Mouse (Mus musculus) A20 (cell line): Measurements from ENCODE around the gene Vamp5.

ENCODE experiments used
- DNase-seq: peaks from one replicate; pipeline ENCODE4 v3.0.0-alpha.2; 2011; ENCODE audit warnings: low read depth, low spot score

Gene Vamp5

GRCm38 (mm10) chr6:72389941-72390771 is 9.9 kb upstream of the Vamp5 start, which contains the start of gene Vamp8:
TSS of gene Vamp8 (minus strand) at chr6:72390703.
- peak; percentile 64 for DNase-seq

DNA sequence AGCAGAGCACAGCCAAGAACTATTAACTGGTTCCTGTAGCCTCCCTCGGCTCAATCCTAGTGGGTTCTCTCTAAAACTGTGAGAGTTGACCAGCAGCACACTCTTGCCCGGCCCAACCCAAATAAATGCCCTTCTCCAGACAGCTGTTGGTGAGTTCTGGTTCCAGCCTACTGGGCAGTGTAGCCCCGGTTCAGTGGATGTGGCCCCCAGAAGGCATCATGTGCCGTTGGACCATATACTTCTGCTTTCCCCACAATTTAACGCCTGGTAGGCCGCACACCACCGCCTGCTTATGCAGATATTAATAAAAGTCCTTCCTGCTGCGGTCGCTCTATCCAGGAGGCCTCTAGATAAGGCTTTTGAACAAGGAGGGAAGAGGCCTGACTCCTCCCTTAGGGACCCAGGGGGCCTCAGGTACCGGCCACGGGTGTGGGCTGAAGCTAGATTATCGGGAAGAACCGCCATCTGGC is 9.2 kb upstream of the Vamp5 start:
- DNase-seq: peak; percentile 66

- DNase-seq: no peak
Measured at GRCm38 (mm10) chr6:72388791-72389329, 8.6 kb upstream of the Vamp5 start.

GRCm38 (mm10) chr6:72388266-72388665 is 8.0 kb upstream of the Vamp5 start:
- DNase-seq: no peak

DNA sequence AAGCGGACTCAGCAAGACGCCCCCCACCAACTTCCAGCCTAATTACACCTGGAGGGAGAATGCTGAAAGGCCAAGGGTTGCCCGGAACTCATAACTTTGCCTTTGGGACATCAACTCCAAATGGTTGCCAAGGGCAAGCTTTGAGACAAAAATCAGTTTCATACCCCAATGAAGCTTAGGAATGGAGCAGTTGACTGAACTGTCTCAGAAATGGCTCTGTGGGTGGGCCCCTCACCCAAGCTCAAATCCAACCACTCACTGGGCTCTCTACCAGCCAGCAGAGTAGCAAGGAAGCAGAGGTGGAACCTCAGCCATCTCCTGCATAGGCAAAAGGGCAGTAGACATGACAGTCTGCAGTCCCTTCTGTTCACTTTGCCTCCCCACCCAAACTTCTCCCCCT is 7.5 kb upstream of the Vamp5 start:
- DNase-seq: no peak

- no peak for DNase-seq
Measured at GRCm38 (mm10) chr6:72386561-72386960, 6.3 kb upstream of the Vamp5 start.

DNA sequence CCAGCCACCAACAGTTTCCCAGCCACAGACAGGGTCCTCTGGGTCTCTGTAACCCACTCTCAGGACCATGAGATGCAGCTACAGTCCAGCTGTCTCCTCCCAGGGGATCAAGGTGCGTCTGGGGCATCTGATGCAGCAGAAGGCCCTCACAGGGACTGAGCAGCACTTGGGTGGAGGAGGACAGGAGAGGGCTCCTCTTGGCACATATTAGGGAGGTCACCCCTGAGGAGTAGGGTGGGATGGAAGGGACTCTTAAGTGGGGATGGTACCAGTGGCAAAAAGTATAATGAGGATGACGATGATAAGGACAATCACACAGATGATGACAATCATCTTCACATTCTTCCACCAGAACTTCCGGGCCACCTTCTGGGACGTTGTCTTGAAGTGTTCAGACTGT is 5.0 kb upstream of the Vamp5 start:
- no peak for DNase-seq

DNA sequence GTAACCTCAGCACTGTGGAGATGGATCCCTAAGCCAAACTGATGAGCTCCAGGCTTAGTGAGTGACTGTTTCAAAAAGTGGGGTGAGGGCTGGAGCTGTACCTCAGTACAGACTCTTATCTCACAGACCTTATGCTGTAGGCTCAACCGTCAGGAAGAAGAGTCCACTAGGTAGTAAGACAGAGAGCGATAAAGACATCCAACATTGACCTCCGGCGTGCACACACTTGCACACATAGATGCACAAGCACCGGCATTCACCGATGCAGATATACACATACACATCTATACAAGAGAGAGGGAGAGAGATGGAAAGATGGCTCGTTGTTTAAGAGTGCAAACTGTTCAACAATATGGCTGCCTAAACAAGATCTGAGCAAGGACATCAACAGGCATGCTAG is 3.7 kb upstream of the Vamp5 start:
- DNase-seq: no peak

GRCm38 (mm10) chr6:72383142-72383820 is 3.0 kb upstream of the Vamp5 start:
- no peak for DNase-seq

GRCm38 (mm10) chr6:72382494-72382893 is 2.2 kb upstream of the Vamp5 start:
- no peak for DNase-seq

GRCm38 (mm10) chr6:72379377-72380130 is 714 bp downstream of the Vamp5 start:
- peak; percentile 25 for DNase-seq

DNA sequence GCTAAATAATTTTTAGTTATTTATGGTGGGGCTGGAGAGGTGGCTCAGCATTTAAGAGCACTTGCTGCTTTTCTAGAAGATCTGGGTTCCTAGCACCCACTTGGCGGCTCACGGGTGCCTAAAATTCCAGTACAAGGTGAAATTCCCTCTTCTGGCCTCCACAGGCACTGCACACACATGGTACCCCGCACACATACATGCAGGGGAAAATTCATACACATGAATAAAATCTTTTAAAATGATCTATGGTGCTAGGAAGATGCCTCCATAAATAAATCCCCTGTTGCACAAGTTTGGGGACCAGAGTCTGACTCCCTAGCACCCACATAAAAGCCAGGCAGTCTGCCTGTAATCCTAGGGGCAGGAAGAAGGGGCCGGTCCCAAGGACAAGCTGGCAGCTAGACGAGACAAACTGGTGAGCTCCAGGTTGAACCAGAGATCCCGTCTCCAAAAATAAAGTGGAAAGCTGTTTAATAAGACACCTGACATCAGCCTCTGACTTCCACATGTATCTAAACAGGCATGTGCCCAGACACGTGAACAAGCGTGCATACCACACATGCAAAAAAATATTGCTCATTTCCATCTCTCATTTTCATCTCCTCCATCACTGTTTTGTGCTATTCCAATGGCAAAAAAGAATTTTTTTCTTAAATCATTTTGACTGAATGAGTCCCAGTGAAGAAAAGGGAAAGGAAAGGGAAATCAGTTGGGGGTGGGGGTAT is 1.6 kb downstream of the Vamp5 start:
- DNase-seq: no peak

DNA sequence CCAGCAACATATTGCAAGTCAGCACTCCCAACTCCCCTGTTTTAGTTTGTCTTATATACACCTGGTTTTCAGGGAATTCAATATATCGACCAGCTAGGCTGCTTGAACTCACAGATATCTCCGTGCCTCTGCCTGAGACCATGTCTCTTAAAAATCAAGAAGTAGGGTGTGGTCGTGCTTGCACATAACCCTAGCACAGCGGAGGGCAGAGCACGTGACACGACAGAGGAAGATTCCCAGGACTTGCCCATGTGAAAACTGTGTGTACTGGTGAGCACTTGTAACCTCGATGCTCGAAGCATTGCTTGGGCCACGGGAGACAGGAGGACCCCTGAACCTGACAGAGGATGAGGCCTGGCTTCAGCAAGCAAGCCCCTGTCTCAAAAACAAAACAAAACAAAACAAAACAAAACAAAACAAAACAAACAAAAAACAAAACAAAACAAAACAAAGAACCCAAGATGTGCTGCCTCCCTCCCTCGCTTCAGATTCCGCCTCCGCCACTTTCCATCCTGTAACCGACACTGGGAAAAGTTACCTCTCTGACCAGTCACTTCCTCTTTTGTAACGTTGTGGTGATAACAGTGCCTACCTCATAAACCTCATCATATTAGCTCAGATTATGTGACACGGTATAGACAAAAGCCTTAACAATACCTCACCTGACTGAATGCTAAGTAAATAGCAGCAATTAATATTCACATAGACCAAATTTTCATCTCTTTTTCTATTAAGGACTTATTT is 5.3 kb downstream of the Vamp5 start:
- DNase-seq: no peak

GRCm38 (mm10) chr6:72374206-72374605 is 6.1 kb downstream of the Vamp5 start:
- DNase-seq: no peak

DNA sequence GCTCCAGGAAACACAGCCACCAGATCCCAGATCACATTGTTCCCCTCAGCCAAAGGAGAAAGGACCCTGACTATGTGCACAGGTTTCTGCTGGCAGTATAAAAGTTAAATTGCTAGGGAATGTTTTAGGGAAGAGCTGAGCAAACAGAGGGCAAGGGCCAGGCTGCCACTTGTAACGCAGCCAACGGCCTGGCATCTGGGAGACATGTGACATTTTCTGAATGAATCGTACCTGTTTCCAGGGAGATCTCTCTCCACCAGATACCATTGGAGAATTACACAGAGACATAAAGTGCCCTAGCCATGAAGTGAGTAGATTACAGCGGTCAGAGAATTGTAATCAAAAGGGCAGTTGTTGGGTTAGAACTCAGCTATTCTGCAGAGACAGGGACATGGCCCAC is 7.1 kb downstream of the Vamp5 start:
- DNase-seq: no peak

DNA sequence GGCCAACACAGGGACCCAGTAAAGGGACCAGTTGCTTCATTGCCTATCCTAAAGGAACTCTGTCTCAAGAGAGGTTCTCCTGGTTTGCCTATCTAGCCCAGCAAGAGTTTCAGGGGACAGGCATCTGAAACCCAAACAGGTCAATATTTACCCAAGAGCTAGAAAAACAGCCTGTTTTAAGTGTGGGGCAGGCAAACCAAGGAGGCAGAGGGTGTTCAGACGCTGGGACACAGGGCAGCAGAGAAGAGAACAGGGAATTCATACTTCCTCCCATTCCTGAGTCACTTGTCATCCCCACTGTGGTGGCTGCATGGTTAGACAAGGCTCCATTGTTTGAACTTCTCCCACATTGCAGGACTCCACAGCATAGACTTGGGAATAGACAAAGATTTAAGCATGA is 8.7 kb downstream of the Vamp5 start:
- no peak for DNase-seq

GRCm38 (mm10) chr6:72371147-72371546 is 9.1 kb downstream of the Vamp5 start:
- DNase-seq: no peak

DNA sequence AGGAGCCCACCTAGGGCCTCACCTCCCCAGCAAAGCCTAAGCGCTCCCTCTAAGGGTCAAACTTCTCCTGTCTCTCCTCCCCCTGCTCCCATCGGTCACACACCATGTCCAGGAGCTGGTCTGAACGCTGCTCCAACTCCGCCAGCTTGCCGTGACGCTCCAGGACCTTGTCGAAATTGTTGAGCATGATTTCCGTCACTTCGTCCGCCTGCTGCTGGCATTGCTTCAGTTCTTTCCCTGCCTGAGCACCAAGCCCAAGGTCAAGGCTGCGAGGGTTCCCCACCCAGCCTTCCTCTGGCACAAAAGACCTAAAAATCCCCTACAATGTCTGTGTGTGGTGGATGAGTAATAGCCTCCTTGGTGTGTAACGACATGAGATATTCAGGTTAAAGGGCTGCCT is 10.2 kb downstream of the Vamp5 start:
- DNase-seq: no peak

DNA sequence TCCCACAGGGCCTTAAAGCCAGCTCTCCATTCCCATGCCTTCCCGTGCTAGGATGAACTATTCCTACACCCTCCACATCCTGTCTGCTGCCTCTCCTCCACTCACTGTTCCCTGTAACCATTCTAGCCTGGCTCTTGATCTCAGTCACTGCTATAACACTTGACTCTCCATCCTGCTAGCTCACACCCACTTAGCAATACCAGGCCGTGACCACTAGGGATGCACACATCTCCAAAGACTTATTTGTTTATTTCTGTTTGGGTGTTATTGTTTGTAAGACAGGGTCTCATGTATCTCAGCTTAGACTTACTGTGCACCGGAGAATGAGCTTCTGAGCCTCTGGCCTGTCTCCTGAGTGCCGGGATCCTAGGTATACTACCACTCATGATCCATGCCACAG is 10.7 kb downstream of the Vamp5 start:
- DNase-seq: no peak

- no peak for DNase-seq
Measured at GRCm38 (mm10) chr6:72367460-72367974, 12.8 kb downstream of the Vamp5 start.
